Mouse (Mus musculus) E14TG2a.4 (cell line): ENCODE data around the gene Ercc6l2.

ENCODE experiments used
- CTCF ChIP-seq: conservative IDR thresholded peaks from 2 replicates; pipeline ENCODE4 v1.5.1; 2014; ENCODE audit warnings: low read length
- POU5F1 ChIP-seq: IDR thresholded peaks from 2 replicates; pipeline ENCODE4 v1.6.1; 2014; ENCODE audit warnings: low read length, borderline replicate concordance

DNA sequence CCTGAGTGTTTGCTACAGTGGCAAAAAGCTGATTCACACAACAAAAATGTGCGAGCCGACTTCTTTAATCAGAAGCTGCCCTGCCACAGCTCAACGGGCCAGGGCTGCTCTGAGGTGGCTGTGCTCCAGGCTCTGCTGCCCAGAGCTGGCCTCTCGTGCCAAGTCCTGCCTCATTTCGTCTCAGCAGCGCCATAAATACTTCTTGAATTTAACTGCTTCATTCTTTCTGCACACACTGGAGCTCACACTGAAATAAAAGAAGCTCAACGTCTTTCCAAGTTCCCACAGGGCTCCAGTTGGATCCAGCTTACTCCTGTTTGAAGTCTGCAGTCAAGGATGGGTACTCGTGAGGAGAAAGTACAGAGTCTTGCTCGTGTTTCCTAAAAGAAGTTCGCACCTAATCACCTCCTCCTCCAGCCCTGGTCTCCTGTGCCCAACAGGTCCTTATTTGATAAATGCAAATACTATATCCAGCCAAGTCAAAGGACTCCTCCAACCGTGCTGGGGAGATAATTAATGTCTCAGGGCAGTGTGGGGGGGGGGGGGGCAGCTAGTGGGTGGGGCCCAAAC, 102.2 kb downstream of the Ercc6l2 start:
- no peak for TF ChIP-seq CTCF
- TF ChIP-seq POU5F1: no peak
